Mouse (Mus musculus) midbrain, embryonic 11.5 days (tissue): ENCODE measurements around the gene Fbxo46. TPM values are rescaled to one million over a fixed set of nuclear protein-coding genes. Genes with fewer than 3 reads are reported as not detected.

Experiments used
- ATAC-seq: fragments of 200-750 bp; cut with Nextera tagmentation; 2 replicates; pipeline ENCODE4 v1.8.0; 2017; ENCODE audit warnings: moderate TSS enrichment, moderate library complexity; ENCODE audit not compliant: low FRiP score
- DNase-seq: peaks from one replicate; pipeline ENCODE4 v3.0.0; 2015; ENCODE audit warnings: low spot score; ENCODE audit errors: missing footprints
- H3K27ac ChIP-seq: fragments of 300-500 bp; sonication (generic); 2 replicates; pipeline ENCODE4 v1.5.1; 2014; ENCODE audit warnings: low read depth, low read length
- H3K27me3 ChIP-seq: fragments of 300-500 bp; sonication (generic); 2 replicates; pipeline ENCODE4 v1.6.1; 2014; ENCODE audit warnings: mild to moderate bottlenecking, low read length, moderate library complexity, mixed read lengths; ENCODE audit not compliant: control insufficient read depth, insufficient read depth
- H3K36me3 ChIP-seq: fragments of 300-500 bp; sonication (generic); 2 replicates; pipeline ENCODE4 v1.6.1; 2014; ENCODE audit warnings: mild to moderate bottlenecking, low read length, moderate library complexity, mixed read lengths; ENCODE audit not compliant: control insufficient read depth, insufficient read depth
- H3K4me1 ChIP-seq: fragments of 300-500 bp; sonication (generic); 2 replicates; pipeline ENCODE4 v1.6.1; 2014; ENCODE audit warnings: low read length; ENCODE audit not compliant: control insufficient read depth, insufficient read depth
- H3K4me2 ChIP-seq: fragments of 300-500 bp; sonication (generic); 2 replicates; pipeline ENCODE4 v1.6.1; 2014; ENCODE audit warnings: mild to moderate bottlenecking, moderate library complexity
- H3K4me3 ChIP-seq: fragments of 300-500 bp; sonication (generic); 2 replicates; pipeline ENCODE4 v1.5.1; 2014; ENCODE audit warnings: low read depth, low read length
- H3K9ac ChIP-seq: fragments of 300-500 bp; sonication (generic); 2 replicates; pipeline ENCODE4 v1.6.1; 2014; ENCODE audit warnings: low read length
- H3K9me3 ChIP-seq: fragments of 300-500 bp; sonication (generic); 2 replicates; pipeline ENCODE4 v1.6.1; 2016; ENCODE audit warnings: low read length; ENCODE audit not compliant: control insufficient read depth
- WGBS: fragments of 180-500 bp; shearing (Covaris S2); extraction: QIAGEN DNeasy Blood & Tissue Kit; methylation state at CpG from one replicate; pipeline ENCODE4 v1.1.7; 2014; 5-methylcytosine and 5-hydroxymethylcytosine counted together
- polyA plus RNA-seq: library from polyadenylated mRNA; unstranded; fragments of >200 nt; fragmentation: Nextera tagmentation; extraction: Ambion mirVana; gene quantifications from 2 replicates; pipeline ENCODE4 v1.2.1, GENCODE M21; 2014

The Fbxo46 gene
- polyA plus RNA-seq, 1 experiment from 2014 or later: 9.4 TPM

DNA sequence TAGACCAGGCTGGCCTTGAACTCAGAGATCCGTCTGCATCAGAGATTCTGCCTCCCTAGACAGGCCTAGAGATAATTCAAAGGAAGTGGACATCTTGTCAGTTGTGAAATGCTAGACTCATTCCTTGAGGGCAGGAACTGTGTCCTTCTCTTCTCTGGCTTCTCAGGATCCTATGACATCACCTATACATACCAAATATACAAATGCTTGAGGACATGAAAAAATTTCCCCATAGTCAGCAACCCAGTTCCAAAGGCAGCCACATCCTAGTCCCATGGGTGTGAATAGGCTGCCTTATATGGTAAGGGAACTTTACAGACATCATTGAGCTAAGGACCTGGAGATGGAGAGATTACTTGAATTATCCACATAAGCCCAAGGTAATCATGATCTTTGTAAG, 10.1 kb upstream of the Fbxo46 start:
- Histone ChIP-seq H3K4me2 (no peak overlapping the region), H3K27me3 (no peaks in the 10 kb centered on the region), H3K9ac (no peak overlapping the region), H3K4me1 (no peaks in the 10 kb centered on the region), H3K27ac (no peak overlapping the region), H3K9me3 (no peaks in the 10 kb centered on the region), H3K36me3 (no peaks in the 10 kb centered on the region), H3K4me3 (no peak overlapping the region)
- WGBS: 90% methylated on average over 1 of the region's 1 CpGs
- DNase-seq (no peak), ATAC-seq (no peak)

- no peaks in the 10 kb centered on the region for H3K36me3 ChIP-seq
- no peaks in the 10 kb centered on the region for H3K9me3 ChIP-seq
- H3K4me1 ChIP-seq: peaks cover 11% of the 10 kb centered on the region
- H3K27ac ChIP-seq: no peak within 1 kb of the TSS
- no peak within 1 kb of the TSS for H3K9ac ChIP-seq
- H3K4me3 ChIP-seq: peak within 1 kb of the TSS; percentile 10; the same call in 1 of the 2 replicates
- H3K27me3 ChIP-seq: peaks cover 10% of the 10 kb centered on the region; the same call in 1 of the 2 replicates
- peak; percentile 94 for DNase-seq
- peak; percentile 26 for ATAC-seq
- WGBS: 21% methylated on average over 64 of the region's 64 CpGs
- peak within 1 kb of the TSS; percentile 23; the same call in 1 of the 2 replicates for H3K4me2 ChIP-seq
These were observed 1.5 kb upstream of the Fbxo46 start, which contains the start of gene Gm4969 for GRCm38 (mm10) chr7:19118028-19118771. Gene Gm4969 (minus strand): TSS chr7:19118368.

DNA sequence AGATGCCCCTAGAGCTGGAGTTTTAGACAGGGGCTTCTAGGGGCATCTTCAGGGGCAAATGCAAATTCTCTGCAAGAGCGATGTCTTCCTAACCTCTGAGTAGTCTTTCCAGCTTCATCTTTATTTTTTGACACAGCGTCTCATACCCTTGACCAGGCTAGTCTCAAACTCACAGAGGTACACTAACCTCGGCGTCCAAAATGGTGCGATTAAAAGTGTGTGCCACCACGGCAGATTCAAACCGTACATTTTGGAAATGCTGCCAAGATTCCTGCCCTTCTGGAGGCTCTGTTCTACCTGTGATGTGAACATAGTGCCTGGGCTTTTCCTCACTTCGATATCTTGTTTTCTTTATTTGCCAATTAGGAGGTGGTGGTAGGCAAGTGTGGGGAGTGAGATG, 576 bp upstream of the Fbxo46 start:
- Histone ChIP-seq H3K4me1 (peaks cover 11% of the 10 kb centered on the region), H3K9ac (no peak overlapping the region), H3K4me2 (no peak overlapping the region), H3K4me3 (no peak overlapping the region), H3K27ac (no peak overlapping the region), H3K9me3 (no peaks in the 10 kb centered on the region), H3K27me3 (peaks cover 10% of the 10 kb centered on the region; the same call in 1 of the 2 replicates), H3K36me3 (no peaks in the 10 kb centered on the region)
- peak; percentile 85 for DNase-seq
- WGBS: 93% methylated on average over 8 of the region's 8 CpGs
- ATAC-seq: peak; percentile 43

DNA sequence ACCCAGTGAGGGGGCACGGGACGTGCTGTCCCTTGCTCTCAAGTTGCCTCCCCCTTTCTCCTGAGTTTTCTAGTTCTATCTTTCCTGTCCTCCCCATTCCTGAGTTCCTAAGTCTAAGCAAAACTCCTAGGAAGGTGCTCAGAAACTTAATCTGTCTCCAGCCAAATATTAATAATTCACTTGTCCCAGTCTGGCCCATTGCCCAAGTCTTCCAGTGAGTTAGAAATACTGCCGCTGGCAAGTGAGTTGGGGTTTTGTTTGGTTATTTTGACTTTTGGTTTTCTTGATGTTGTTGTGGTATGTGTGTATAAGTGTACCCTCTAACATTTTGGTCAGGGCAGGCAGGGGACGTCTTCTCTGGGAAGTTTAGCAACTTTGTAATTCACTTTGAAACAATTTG, 2.0 kb downstream of the Fbxo46 start:
- Histone ChIP-seq H3K4me1 (peaks cover 11% of the 10 kb centered on the region), H3K36me3 (no peaks in the 10 kb centered on the region), H3K27ac (no peak overlapping the region), H3K4me3 (no peak overlapping the region), H3K27me3 (peaks cover 10% of the 10 kb centered on the region; the same call in 1 of the 2 replicates), H3K4me2 (no peak overlapping the region), H3K9me3 (no peaks in the 10 kb centered on the region), H3K9ac (no peak overlapping the region)
- ATAC-seq (no peak), DNase-seq (no peak)
- WGBS: 96% methylated on average over 4 of the region's 4 CpGs

DNA sequence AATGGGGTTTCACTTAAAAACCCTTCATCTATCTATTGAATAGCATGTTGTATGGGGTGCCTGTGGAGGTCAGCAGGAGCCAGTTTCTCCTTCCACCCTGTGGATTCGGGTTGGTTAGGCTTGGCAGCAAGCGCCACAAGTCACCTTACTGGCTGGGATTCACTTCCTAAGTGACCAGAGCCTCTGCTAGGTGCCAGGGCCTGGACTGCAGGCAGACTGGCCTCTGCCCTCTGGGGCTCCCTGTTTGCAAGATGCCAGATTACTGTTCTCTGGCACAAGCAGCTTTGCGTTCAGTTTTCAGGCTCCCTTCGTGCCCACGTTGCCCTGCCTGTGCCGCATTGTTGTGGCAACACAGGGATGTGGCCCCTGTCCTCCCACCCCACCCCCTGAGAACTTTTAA, 5.1 kb downstream of the Fbxo46 start:
- 91% methylated on average over 6 of the region's 6 CpGs for WGBS
- DNase-seq (no peak), ATAC-seq (no peak)
- H3K9me3 ChIP-seq: no peaks in the 10 kb centered on the region
- H3K4me1 ChIP-seq: peaks cover 9% of the 10 kb centered on the region
- H3K27ac ChIP-seq: no peak overlapping the region
- no peak overlapping the region for H3K4me3 ChIP-seq
- no peak overlapping the region for H3K4me2 ChIP-seq
- no peaks in the 10 kb centered on the region for H3K27me3 ChIP-seq
- no peaks in the 10 kb centered on the region; the same call in 1 of the 2 replicates for H3K36me3 ChIP-seq
- H3K9ac ChIP-seq: no peak overlapping the region

- H3K4me3 ChIP-seq: no peak overlapping the region
- 92% methylated on average over 5 of the region's 5 CpGs for WGBS
- no peak overlapping the region for H3K4me2 ChIP-seq
- no peaks in the 10 kb centered on the region; the same call in 1 of the 2 replicates for H3K36me3 ChIP-seq
- no peak overlapping the region for H3K27ac ChIP-seq
- peaks cover 4% of the 10 kb centered on the region; the same call in 1 of the 2 replicates for H3K4me1 ChIP-seq
- no peaks in the 10 kb centered on the region for H3K27me3 ChIP-seq
- H3K9me3 ChIP-seq: no peaks in the 10 kb centered on the region
- H3K9ac ChIP-seq: no peak overlapping the region
- DNase-seq (no peak), ATAC-seq (no peak)
These were observed 8.1 kb downstream of the Fbxo46 start for GRCm38 (mm10) chr7:19127744-19128143.

GRCm38 (mm10) chr7:19129396-19129795, 9.7 kb downstream of the Fbxo46 start:
- H3K4me2 ChIP-seq: no peak overlapping the region
- H3K36me3 ChIP-seq: no peaks in the 10 kb centered on the region; the same call in 1 of the 2 replicates
- DNase-seq (no peak), ATAC-seq (no peak)
- H3K27me3 ChIP-seq: no peaks in the 10 kb centered on the region
- no peak overlapping the region for H3K9ac ChIP-seq
- H3K4me3 ChIP-seq: no peak overlapping the region
- H3K27ac ChIP-seq: no peak overlapping the region
- 95% methylated on average over 5 of the region's 5 CpGs for WGBS
- peaks cover 4% of the 10 kb centered on the region; the same call in 1 of the 2 replicates for H3K4me1 ChIP-seq
- no peaks in the 10 kb centered on the region for H3K9me3 ChIP-seq

DNA sequence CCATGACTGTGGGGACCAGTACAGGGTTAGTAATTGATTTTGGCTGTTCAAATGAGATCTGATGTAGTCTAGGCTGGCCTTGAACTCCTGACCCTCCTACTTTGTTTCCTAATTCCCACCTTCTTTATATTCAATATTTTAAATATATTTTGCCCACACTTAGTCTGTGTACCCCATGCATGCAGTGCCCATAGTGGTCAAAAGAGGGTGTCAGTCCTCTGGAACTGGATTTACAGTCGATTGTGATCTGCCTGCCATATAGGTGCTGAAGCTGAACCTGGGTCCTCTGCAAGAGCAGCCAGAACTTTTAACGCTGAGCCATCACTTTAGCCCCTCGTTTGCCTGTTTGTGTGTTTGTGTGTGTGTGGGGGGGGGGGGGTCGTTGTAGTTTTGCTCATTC, 11.0 kb downstream of the Fbxo46 start:
- Histone ChIP-seq H3K4me3 (no peak overlapping the region), H3K4me1 (peaks cover 4% of the 10 kb centered on the region; the same call in 1 of the 2 replicates), H3K4me2 (peak overlapping the region; percentile 55), H3K9ac (peak overlapping the region; percentile 43; the same call in 1 of the 2 replicates), H3K9me3 (no peaks in the 10 kb centered on the region), H3K27ac (peak overlapping the region; percentile 68; the same call in 1 of the 2 replicates), H3K27me3 (no peaks in the 10 kb centered on the region), H3K36me3 (peaks cover 3% of the 10 kb centered on the region; the same call in 1 of the 2 replicates)
- DNase-seq (no peak), ATAC-seq (no peak)
- 34% methylated on average over 4 of the region's 4 CpGs for WGBS

- Histone ChIP-seq H3K36me3 (peaks cover 5% of the 10 kb centered on the region; the same call in 1 of the 2 replicates), H3K27ac (peak overlapping the region; percentile 68), H3K4me1 (peaks cover 4% of the 10 kb centered on the region; the same call in 1 of the 2 replicates), H3K4me2 (peak overlapping the region; percentile 55), H3K4me3 (peak overlapping the region; percentile 21), H3K9me3 (no peaks in the 10 kb centered on the region), H3K9ac (peak overlapping the region; percentile 43; the same call in 1 of the 2 replicates), H3K27me3 (no peaks in the 10 kb centered on the region)
- ATAC-seq (peak; percentile 99), DNase-seq (peak; percentile 99)
- under 1% methylated on average over 39 of the region's 39 CpGs for WGBS
These were observed 11.7 kb downstream of the Fbxo46 start for GRCm38 (mm10) chr7:19131324-19131848.
